Mouse (Mus musculus) forebrain, postnatal 0 days (tissue): ENCODE data around the gene Wnt4. TPM values are rescaled to one million over a fixed set of nuclear protein-coding genes. Genes with fewer than 3 reads are reported as not detected.

ENCODE experiments used
- ATAC-seq: fragments of 200-750 bp; cut with Nextera tagmentation; 2 replicates; pipeline ENCODE4 v1.8.0; 2017; ENCODE audit warnings: mild to moderate bottlenecking, moderate library complexity
- DNase-seq: peaks from one replicate; pipeline ENCODE4 v3.0.0-alpha.2; 2015
- H3K27ac ChIP-seq: fragments of 300-500 bp; sonication (generic); 2 replicates; pipeline ENCODE4 v1.5.1; 2014; ENCODE audit warnings: low read depth, mild to moderate bottlenecking, antibody characterized with exemption, low read length, moderate library complexity, mixed read lengths
- H3K27me3 ChIP-seq: fragments of 300-500 bp; sonication (generic); 2 replicates; pipeline ENCODE4 v1.6.1; 2014; ENCODE audit warnings: mild to moderate bottlenecking, low read length, mixed read lengths; ENCODE audit not compliant: insufficient read depth
- H3K36me3 ChIP-seq: fragments of 300-500 bp; sonication (generic); 2 replicates; pipeline ENCODE4 v1.6.1; 2014; ENCODE audit warnings: mild to moderate bottlenecking, moderate library complexity; ENCODE audit not compliant: insufficient read depth
- H3K4me1 ChIP-seq: fragments of 300-500 bp; sonication (generic); 2 replicates; pipeline ENCODE4 v1.6.1; 2014; ENCODE audit warnings: antibody characterized with exemption; ENCODE audit not compliant: insufficient read depth
- H3K4me2 ChIP-seq: fragments of 300-500 bp; sonication (generic); 2 replicates; pipeline ENCODE4 v1.6.1; 2014; ENCODE audit warnings: low read depth, mild to moderate bottlenecking, moderate library complexity
- H3K4me3 ChIP-seq: fragments of 300-500 bp; sonication (generic); 2 replicates; pipeline ENCODE4 v1.5.1; 2014; ENCODE audit warnings: low read depth, low read length, mixed read lengths
- H3K9ac ChIP-seq: fragments of 300-500 bp; sonication (generic); 2 replicates; pipeline ENCODE4 v1.6.1; 2014; ENCODE audit warnings: mild to moderate bottlenecking
- H3K9me3 ChIP-seq: fragments of 300-500 bp; sonication (generic); 2 replicates; pipeline ENCODE4 v1.6.1; 2016; ENCODE audit warnings: low read length
- CTCF ChIP-seq: sonication (generic); IDR thresholded peaks from 2 replicates; pipeline ENCODE4 v1.5.1; 2016; ENCODE audit warnings: antibody characterized with exemption, control low read depth, low read depth
- WGBS: fragments of 180-500 bp; shearing (Covaris S2); extraction: QIAGEN DNeasy Blood & Tissue Kit; methylation state at CpG from one replicate; pipeline ENCODE4 v1.1.7; 2014; 5-methylcytosine and 5-hydroxymethylcytosine counted together
- polyA plus RNA-seq: library from polyadenylated mRNA; unstranded; fragments of >200 nt; fragmentation: Nextera tagmentation; extraction: Ambion mirVana; gene quantifications from 2 replicates; pipeline ENCODE4 v1.2.1, GENCODE M21; 2015
- total RNA-seq: library from RNA; depleted of rRNA; stranded (reverse); fragments of >200 nt; gene quantifications from 2 replicates; pipeline ENCODE4 v1.2.3, GENCODE M21; 2014

Wnt4 gene
- total and polyA plus RNA-seq, 2 experiments from 2014 or later, result 4.6 to 6.1 TPM

DNA sequence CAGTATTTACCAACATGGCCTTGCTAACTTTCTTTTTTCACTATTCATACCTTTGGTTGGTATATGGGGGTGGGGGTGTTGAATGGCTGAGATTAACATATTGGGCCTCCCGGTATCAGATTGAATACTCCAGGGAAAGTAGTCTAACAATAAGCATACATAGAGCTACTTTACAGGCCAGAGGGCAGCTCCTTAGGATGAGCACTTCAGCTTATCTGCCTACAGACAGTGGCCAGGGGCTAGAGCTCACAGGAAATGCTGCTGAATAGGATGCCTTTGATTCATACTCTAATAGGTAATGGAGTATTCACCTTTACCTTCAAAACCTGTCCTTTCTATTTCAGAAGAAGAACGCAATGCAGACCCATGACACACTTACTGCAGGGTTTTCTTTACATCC is 37.8 kb downstream of the Wnt4 start:
- TF ChIP-seq CTCF, result no peak
- H3K27me3 ChIP-seq, result no peaks in the 10 kb centered on the region
- no peaks in the 10 kb centered on the region for H3K4me1 ChIP-seq
- DNase-seq (no peak), ATAC-seq (no peak)
- no peak overlapping the region for H3K4me3 ChIP-seq
- H3K4me2 ChIP-seq, result no peak overlapping the region
- H3K9me3 ChIP-seq, result no peaks in the 10 kb centered on the region
- WGBS, result 91% methylated on average over 2 of the region's 2 CpGs
- no peak overlapping the region for H3K27ac ChIP-seq
- H3K36me3 ChIP-seq, result peaks cover 16% of the 10 kb centered on the region
- H3K9ac ChIP-seq, result no peak overlapping the region

DNA sequence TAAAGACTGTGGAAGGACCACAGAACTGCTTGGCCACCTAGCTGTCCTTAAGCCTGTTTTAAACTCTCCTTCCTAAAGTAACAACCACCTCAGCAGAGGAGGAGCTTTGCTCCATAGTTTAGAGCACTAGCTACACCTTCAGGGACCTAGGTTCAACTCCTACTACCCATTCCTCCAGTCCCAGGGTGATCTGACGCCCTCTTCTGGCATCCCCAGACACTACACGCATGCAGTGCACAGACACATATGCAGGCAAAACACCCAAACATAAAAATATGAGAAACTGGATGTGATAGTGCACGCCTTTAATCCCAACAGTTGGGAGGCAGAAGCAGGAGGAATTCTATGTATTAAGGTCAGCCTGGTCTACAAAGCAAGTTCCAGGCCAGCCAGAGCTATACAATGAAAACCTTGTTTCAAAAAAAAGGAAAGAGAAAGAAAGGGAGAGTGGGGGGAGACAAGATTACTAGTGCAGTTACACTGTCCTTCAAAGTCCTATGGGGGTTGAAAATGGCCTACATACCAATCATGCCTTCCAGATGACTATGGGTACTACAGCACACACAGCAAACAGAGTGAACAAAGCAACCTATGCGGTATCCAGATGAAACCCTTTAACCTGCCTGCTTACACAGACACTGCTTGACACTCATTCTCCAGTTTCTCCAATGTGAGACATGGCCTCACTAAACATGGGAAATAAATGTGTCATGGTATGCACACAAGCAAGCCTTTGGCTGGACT is 38.9 kb downstream of the Wnt4 start:
- peak; percentile 43 for TF ChIP-seq CTCF

DNA sequence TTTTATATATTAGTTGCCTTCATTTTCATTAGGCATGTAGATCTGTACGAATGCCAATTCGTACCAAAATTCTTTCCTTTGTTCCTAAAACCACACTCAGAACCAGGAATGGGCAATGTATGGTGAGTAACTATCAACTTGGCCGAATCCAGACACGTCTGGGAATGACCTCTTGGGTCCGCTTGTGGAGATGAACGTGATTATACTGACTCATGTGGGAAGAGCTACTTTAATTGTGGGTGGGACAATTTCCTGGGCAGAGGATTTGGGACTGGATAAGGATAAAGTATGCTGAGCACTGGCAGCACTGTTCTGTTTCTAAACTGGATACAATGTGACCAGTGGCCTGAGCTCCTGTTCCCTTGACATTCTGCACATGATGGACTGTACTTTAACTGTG is 47.6 kb downstream of the Wnt4 start:
- Histone ChIP-seq H3K4me1 (no peaks in the 10 kb centered on the region), H3K4me3 (no peak overlapping the region), H3K27ac (no peak overlapping the region), H3K27me3 (no peaks in the 10 kb centered on the region), H3K9me3 (no peaks in the 10 kb centered on the region), H3K4me2 (no peak overlapping the region), H3K36me3 (peaks cover 51% of the 10 kb centered on the region), H3K9ac (no peak overlapping the region)
- ATAC-seq, result no peak
- DNase-seq, result no peak
- no peak for TF ChIP-seq CTCF
- 94% methylated on average over 6 of the region's 6 CpGs for WGBS

More for the DNA sequence above, 38.9 kb downstream of the Wnt4 start:
- H3K4me2 ChIP-seq, result no peak overlapping the region
- H3K36me3 ChIP-seq, result peaks cover 23% of the 10 kb centered on the region
- H3K9me3 ChIP-seq, result no peaks in the 10 kb centered on the region
- WGBS, result 83% methylated on average over 4 of the region's 4 CpGs
- no peak overlapping the region for H3K4me3 ChIP-seq
- DNase-seq (no peak), ATAC-seq (no peak)
- no peak overlapping the region for H3K9ac ChIP-seq
- no peaks in the 10 kb centered on the region for H3K4me1 ChIP-seq
- no peaks in the 10 kb centered on the region for H3K27me3 ChIP-seq
- H3K27ac ChIP-seq, result no peak overlapping the region

DNA sequence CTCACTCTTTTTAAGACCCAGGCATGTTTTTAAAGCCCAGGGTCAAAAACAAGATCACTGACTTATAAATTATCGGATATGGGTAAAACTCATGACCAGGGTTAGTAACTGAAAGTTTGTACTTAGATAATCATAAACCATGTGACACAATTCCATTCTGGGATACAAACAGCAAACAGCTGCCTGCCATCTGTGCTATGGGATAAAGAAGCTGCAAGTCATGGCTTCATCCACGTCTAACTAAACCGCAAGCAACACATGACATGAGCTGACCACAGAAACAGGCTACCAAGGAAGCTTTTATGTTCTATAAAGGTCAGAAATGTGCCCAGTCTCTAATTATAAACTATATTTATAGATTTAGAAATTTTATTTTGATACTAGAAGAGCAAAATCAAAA is 49.2 kb downstream of the Wnt4 start:
- Histone ChIP-seq H3K4me3 (no peak overlapping the region), H3K4me1 (no peaks in the 10 kb centered on the region), H3K36me3 (peaks cover 41% of the 10 kb centered on the region), H3K4me2 (no peak overlapping the region), H3K27ac (no peak overlapping the region), H3K9ac (no peak overlapping the region), H3K9me3 (no peaks in the 10 kb centered on the region), H3K27me3 (no peaks in the 10 kb centered on the region)
- DNase-seq (no peak), ATAC-seq (no peak)
- TF ChIP-seq CTCF, result no peak
- 86% methylated on average over 3 of the region's 3 CpGs for WGBS

DNA sequence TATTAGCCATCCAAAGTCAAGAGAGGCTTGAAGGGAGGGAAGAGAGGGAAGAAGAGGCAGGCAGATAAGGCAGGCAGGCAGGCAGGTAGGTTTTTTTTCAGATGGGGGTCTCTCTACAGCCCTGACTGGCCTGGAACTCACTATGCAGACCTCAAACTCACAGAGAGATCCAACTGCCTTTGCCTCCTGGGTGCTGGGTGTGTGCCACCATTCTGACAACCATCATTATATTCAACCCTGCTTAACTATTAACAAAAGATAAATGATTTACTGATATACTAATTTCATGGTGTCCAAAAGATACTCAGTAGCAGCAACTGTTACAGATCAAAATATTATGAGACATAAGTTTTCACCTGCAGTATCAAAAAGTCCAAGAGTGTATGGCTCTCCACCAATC is 54.8 kb downstream of the Wnt4 start:
- Histone ChIP-seq H3K9me3 (no peaks in the 10 kb centered on the region), H3K27ac (no peak overlapping the region), H3K4me1 (no peaks in the 10 kb centered on the region), H3K27me3 (no peaks in the 10 kb centered on the region), H3K4me2 (no peak overlapping the region), H3K4me3 (no peak overlapping the region), H3K36me3 (peaks cover 38% of the 10 kb centered on the region), H3K9ac (no peak overlapping the region)
- no peak for ATAC-seq
- TF ChIP-seq CTCF, result no peak
- DNase-seq, result no peak

DNA sequence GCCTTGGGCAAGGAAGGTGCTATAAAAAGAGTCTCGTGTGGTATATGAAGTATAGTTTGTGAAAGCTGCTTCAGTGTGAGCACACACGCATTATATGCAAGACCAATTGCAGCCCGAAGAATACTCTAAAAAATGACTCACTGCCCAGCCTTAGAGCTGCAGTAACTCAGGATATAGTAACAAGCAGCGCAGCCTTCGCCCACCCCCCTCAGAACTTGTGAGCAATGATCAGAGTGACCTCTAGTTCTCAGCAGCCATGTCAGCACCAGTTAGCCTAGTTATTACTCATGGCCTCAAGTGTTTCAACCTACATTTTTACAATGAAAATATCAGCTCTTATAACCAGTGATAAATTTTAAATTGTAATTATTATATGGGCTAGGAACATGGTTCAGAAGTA is 59.2 kb downstream of the Wnt4 start:
- no peak overlapping the region for H3K4me2 ChIP-seq
- no peaks in the 10 kb centered on the region; the same call in 1 of the 2 replicates for H3K4me1 ChIP-seq
- 0 out of 2 replicates have a peak, but pooled peaks cover 14% of the 10 kb centered on the region for H3K36me3 ChIP-seq
- H3K27ac ChIP-seq, result no peak overlapping the region
- no peaks in the 10 kb centered on the region for H3K27me3 ChIP-seq
- no peak for DNase-seq
- H3K9me3 ChIP-seq, result no peaks in the 10 kb centered on the region
- no peak for TF ChIP-seq CTCF
- no peak overlapping the region for H3K9ac ChIP-seq
- WGBS, result 90% methylated on average over 5 of the region's 5 CpGs
- no peak for ATAC-seq
- H3K4me3 ChIP-seq, result no peak overlapping the region

DNA sequence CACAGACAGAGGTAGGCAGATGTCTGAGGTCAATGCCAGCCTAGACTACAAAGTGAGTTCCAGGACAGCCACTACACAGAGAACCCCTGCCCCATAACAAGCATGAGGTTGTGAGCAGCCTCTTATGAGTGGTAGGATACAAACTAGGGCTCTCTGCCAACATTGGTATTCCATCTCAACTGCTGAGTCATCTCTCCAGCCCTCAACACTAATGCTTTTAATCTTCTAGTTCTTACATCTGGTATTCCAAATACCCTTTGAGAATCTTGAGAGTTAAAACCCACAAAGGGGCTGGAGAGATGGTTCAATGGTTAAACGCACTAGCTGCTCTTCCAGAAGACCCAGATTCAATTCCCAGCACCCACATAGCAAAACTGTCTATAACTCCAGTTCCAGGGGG is 62.1 kb downstream of the Wnt4 start:
- ATAC-seq (no peak), DNase-seq (no peak)
- WGBS, result 95% methylated on average over 1 of the region's 1 CpGs
- Histone ChIP-seq H3K4me3 (no peak overlapping the region), H3K27me3 (no peaks in the 10 kb centered on the region), H3K9ac (no peak overlapping the region), H3K36me3 (no peaks in the 10 kb centered on the region), H3K27ac (no peak overlapping the region), H3K4me2 (no peak overlapping the region), H3K9me3 (no peaks in the 10 kb centered on the region), H3K4me1 (no peaks in the 10 kb centered on the region; the same call in 1 of the 2 replicates)
- no peak for TF ChIP-seq CTCF
